Mouse (Mus musculus): ENCODE data around the gene Serac1.

GRCm38 (mm10) chr17:6117148-6117725 lies 37.7 kb upstream of the Serac1 start:
- TF ChIP-seq POLR2A (IDR thresholded peaks at IDR 0.05; ENCODE audit: borderline replicate concordance, control insufficient read depth, low read depth, low read length): no peak
- TF ChIP-seq CTCF (IDR thresholded peaks at IDR 0.05; ENCODE audit: control insufficient read depth, insufficient read depth, low read length): no peak
